Mouse (Mus musculus) lung, postnatal 0 days (tissue): ENCODE data around the gene Arl4c. TPM values are rescaled to one million over a fixed set of nuclear protein-coding genes. Genes with fewer than 3 reads are reported as not detected.
A peak's percentile ranks its signal among the peaks of the same experiment; 100 is the strongest.

Source experiments
- ATAC-seq: fragments of 200-750 bp; cut with Nextera tagmentation; 2 replicates; pipeline ENCODE4 v1.8.0; 2017; ENCODE audit warnings: moderate library complexity
- DNase-seq: peaks from one replicate; pipeline ENCODE4 v3.0.0-alpha.2; 2016; ENCODE audit warnings: low spot score
- H3K27ac ChIP-seq: fragments of 300-500 bp; sonication (generic); 2 replicates; pipeline ENCODE4 v1.5.1; 2014; ENCODE audit warnings: antibody characterized with exemption, mild to moderate bottlenecking, low read length, mixed read lengths
- H3K27me3 ChIP-seq: fragments of 300-500 bp; sonication (generic); replicated peaks from 2 replicates; pipeline ENCODE4 v1.6.1; 2014; ENCODE audit warnings: low read length, mixed read lengths; ENCODE audit not compliant: insufficient read depth
- H3K36me3 ChIP-seq: fragments of 300-500 bp; sonication (generic); 2 replicates; pipeline ENCODE4 v1.6.1; 2014; ENCODE audit warnings: low read length, mixed read lengths; ENCODE audit not compliant: insufficient read depth
- H3K4me1 ChIP-seq: fragments of 300-500 bp; sonication (generic); 2 replicates; pipeline ENCODE4 v1.6.1; 2014; ENCODE audit warnings: antibody characterized with exemption, low read depth, low read length, mixed read lengths; ENCODE audit not compliant: insufficient read depth
- H3K4me2 ChIP-seq: fragments of 300-500 bp; sonication (generic); replicated peaks from 2 replicates; pipeline ENCODE4 v1.6.1; 2014; ENCODE audit warnings: low read depth, mild to moderate bottlenecking, low read length, moderate library complexity, mixed read lengths
- H3K4me3 ChIP-seq: fragments of 300-500 bp; sonication (generic); 2 replicates; pipeline ENCODE4 v1.5.1; 2014; ENCODE audit warnings: low read depth, low read length
- H3K9ac ChIP-seq: fragments of 300-500 bp; sonication (generic); replicated peaks from 2 replicates; pipeline ENCODE4 v1.6.1; 2014; ENCODE audit warnings: low read depth, mild to moderate bottlenecking
- H3K9me3 ChIP-seq: fragments of 300-500 bp; sonication (generic); 2 replicates; pipeline ENCODE4 v1.6.1; 2016; ENCODE audit warnings: low read length, mixed read lengths
- CTCF ChIP-seq: IDR thresholded peaks from 2 replicates; pipeline ENCODE4 v1.5.1; 2016; ENCODE audit warnings: antibody characterized with exemption, mild to moderate bottlenecking
- EP300 ChIP-seq: IDR thresholded peaks from 2 replicates; pipeline ENCODE4 v1.6.1; 2016; ENCODE audit warnings: antibody characterized with exemption, mild to moderate bottlenecking, control low read depth
- WGBS: fragments of 180-500 bp; shearing (Covaris S2); extraction: QIAGEN DNeasy Blood & Tissue Kit; methylation state at CpG from one replicate; pipeline ENCODE4 v1.1.7; 2014; 5-methylcytosine and 5-hydroxymethylcytosine counted together
- polyA plus RNA-seq: library from polyadenylated mRNA; unstranded; fragments of >200 nt; fragmentation: Nextera tagmentation; extraction: Ambion mirVana; gene quantifications from 2 replicates; pipeline ENCODE4 v1.2.1, GENCODE M21; 2015

Gene Arl4c
- polyA plus RNA-seq, 1 experiment from 2014 or later = 24.9 TPM

GRCm38 (mm10) chr1:88655473-88656095 is 46.4 kb downstream of the Arl4c start:
- DNase-seq = no peak
- TF ChIP-seq EP300 = no peak
- no peak for TF ChIP-seq CTCF
- no peak for ATAC-seq
- Histone ChIP-seq H3K36me3 (no peaks in the 10 kb centered on the region), H3K4me3 (no peak overlapping the region), H3K9ac (no peak overlapping the region), H3K9me3 (no peaks in the 10 kb centered on the region), H3K27me3 (no peaks in the 10 kb centered on the region), H3K4me1 (0 out of 2 replicates have a peak, but pooled peaks cover 3% of the 10 kb centered on the region), H3K4me2 (no peak overlapping the region), H3K27ac (0 out of 2 replicates have a peak overlapping the region, but pooled peaks have one; percentile 6)
- WGBS = 63% methylated on average over 3 of the region's 3 CpGs

DNA sequence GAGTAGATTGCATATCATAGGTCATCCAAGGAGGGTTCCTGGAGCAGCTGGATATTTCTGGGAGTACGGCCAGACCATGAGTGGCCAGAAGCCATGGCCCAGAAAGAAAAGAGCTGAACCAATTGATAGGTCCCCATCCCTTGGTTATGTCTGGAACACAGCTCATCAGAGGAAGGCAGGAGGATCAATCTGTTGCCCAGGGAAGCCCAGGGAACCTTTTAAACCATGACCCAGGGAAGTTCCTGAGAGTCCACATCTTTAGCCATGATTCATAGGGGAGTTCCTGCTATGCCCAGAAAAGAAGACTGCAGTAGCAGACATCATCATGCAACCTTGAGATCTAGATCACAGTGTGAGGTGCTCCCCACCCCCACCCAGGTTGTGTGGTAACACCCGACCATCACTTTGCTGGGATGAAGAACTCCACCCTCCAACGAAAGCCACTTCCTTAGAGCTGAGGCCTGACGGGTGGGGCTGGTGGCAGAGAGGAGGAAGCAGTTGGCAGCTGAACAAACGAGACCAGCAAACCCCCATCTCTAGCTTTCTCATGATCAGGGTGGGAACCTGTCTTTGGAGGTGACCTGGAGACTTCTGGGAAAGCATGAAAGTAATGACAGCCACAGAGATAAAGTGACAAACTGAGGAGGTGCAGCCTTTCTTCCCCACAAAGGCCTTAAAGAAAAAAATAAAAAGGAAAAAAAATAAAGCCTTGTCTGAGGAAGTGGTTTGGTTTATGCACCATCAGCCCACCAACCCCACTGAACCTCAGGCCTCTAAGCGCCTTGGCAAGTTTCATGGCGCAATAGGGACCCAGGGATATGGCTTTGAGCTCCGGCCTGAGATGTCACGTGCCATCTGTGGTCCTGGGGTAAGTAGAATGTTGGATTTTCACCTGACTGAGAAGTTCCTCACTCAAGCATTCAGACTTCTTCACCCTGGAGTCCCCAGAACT is 47.2 kb downstream of the Arl4c start:
- Histone ChIP-seq H3K4me1 (0 out of 2 replicates have a peak, but pooled peaks cover 3% of the 10 kb centered on the region), H3K4me2 (no peak overlapping the region), H3K27ac (no peak overlapping the region), H3K36me3 (no peaks in the 10 kb centered on the region), H3K4me3 (no peak overlapping the region), H3K9ac (no peak overlapping the region), H3K9me3 (no peaks in the 10 kb centered on the region), H3K27me3 (no peaks in the 10 kb centered on the region)
- DNase-seq = peak; percentile 48
- TF ChIP-seq EP300 (no peak), CTCF (no peak)
- 57% methylated on average over 9 of the region's 9 CpGs for whole genome bisulfite sequencing
- peak; percentile 37; the same call in 1 of the 2 replicates for ATAC-seq

DNA sequence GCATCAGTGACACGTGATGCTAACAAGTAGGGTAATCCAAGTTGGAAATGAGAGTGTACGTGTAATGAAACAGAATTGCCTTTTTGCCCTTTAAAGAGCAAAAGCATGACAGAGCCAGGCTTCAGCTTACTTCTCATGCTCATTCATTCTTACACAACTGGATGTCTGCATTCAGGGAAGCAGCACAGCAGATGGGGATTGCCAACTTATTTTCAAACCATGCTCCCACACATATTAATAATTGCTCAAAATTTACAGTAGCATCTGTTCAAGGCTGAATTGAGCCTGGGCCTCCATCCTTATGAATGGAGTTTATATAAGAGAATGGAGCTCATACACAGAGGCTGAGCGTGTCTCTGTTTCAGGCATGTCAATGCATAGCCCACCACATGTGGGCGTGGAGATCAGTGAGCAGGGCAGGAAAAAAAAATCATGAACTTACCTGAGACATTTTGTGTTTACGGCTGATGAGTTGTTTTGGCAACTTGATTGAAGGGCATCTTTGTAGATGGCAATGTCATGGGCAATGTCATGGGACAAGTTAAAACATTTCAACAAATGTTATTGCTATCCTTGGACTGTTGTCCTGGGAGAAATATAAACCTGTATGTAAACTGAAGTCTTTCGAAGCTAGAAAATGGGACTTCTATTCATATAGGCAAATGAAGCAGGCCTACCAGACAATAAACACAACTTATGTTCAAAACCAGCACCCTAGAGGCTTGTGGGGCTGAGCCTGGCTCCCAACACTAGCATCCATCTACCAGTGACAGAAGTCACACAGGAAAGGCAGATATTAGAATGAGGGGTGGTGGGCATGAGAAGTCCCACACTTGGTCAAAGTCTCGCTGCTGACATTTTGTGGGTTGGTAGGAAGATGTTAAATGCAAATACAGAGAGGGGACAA is 48.2 kb downstream of the Arl4c start:
- H3K27ac ChIP-seq = no peak overlapping the region
- no peaks in the 10 kb centered on the region for H3K9me3 ChIP-seq
- no peak for ATAC-seq
- H3K4me2 ChIP-seq = no peak overlapping the region
- no peaks in the 10 kb centered on the region for H3K36me3 ChIP-seq
- TF ChIP-seq EP300 (no peak), CTCF (no peak)
- H3K27me3 ChIP-seq = no peaks in the 10 kb centered on the region
- 85% methylated on average over 7 of the region's 7 CpGs for WGBS
- no peak for DNase-seq
- H3K4me1 ChIP-seq = 0 out of 2 replicates have a peak, but pooled peaks cover 3% of the 10 kb centered on the region
- no peak overlapping the region for H3K9ac ChIP-seq
- H3K4me3 ChIP-seq = no peak overlapping the region

DNA sequence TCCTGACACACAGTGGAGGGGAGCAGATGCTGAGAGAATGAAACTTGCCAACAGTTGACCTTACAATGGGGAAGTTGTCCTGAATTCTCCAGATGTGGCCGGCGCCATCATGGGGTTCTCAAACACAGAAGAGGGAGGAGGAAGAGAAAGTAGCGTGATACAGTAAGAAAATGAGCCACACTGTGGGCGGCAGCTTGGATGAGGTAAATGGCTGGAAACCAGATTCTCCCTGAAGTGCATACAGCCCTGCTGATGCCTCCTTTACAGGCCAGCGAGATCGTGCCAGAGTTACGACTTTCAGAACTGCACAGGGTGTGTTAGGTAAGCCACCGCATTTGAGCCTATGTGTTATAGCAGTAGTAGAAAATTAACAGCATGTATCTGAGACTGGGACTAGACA is 49.3 kb downstream of the Arl4c start:
- Histone ChIP-seq H3K27ac (no peak overlapping the region), H3K9ac (no peak overlapping the region), H3K27me3 (no peaks in the 10 kb centered on the region), H3K4me1 (no peaks in the 10 kb centered on the region), H3K4me2 (no peak overlapping the region), H3K36me3 (no peaks in the 10 kb centered on the region), H3K4me3 (no peak overlapping the region), H3K9me3 (no peaks in the 10 kb centered on the region)
- no peak for ATAC-seq
- TF ChIP-seq CTCF (no peak), EP300 (no peak)
- WGBS = 87% methylated on average over 8 of the region's 8 CpGs
- DNase-seq = peak; percentile 30

GRCm38 (mm10) chr1:88651668-88652067 is 50.4 kb downstream of the Arl4c start:
- Histone ChIP-seq H3K27ac (no peak overlapping the region), H3K9ac (no peak overlapping the region), H3K9me3 (no peaks in the 10 kb centered on the region), H3K4me1 (no peaks in the 10 kb centered on the region), H3K4me3 (no peak overlapping the region), H3K27me3 (no peaks in the 10 kb centered on the region), H3K4me2 (no peak overlapping the region), H3K36me3 (no peaks in the 10 kb centered on the region)
- TF ChIP-seq CTCF (no peak), EP300 (peak; percentile 73)
- ATAC-seq (peak; percentile 80), DNase-seq (peak; percentile 25)
- 60% methylated on average over 9 of the region's 9 CpGs for WGBS
